Mouse (Mus musculus) G1E (cell line): ENCODE measurements around the gene Noxo1. TPM values are rescaled to one million over a fixed set of nuclear protein-coding genes. Genes with fewer than 3 reads are reported as not detected.

Experiments
- ATAC-seq: 2 replicates; pipeline ENCODE4 v1.8.0; 2016; ENCODE audit warnings: mild to moderate bottlenecking; ENCODE audit not compliant: insufficient number of reproducible peaks, poor library complexity, low FRiP score, severe bottlenecking; ENCODE audit errors: extremely low read depth
- DNase-seq: peaks from one replicate; pipeline ENCODE4 v3.0.0; 2012; ENCODE audit warnings: low spot score
- H3K27me3 ChIP-seq: 2 replicates; pipeline ENCODE4 v1.6.1; 2012; ENCODE audit warnings: mild to moderate bottlenecking, low read length, inconsistent platforms; ENCODE audit not compliant: insufficient read depth
- H3K36me3 ChIP-seq: replicated peaks from 2 replicates; pipeline ENCODE3; 2012; ENCODE audit warnings: mild to moderate bottlenecking, inconsistent platforms
- H3K4me1 ChIP-seq: 2 replicates; pipeline ENCODE4 v1.6.1; 2012; ENCODE audit warnings: low read depth, low read length, inconsistent platforms, mixed read lengths; ENCODE audit not compliant: insufficient read depth
- H3K4me3 ChIP-seq: 2 replicates; pipeline ENCODE4 v1.5.1; 2012; ENCODE audit warnings: low read depth, mild to moderate bottlenecking, inconsistent platforms, low read length, moderate library complexity, mixed read lengths
- H3K9me3 ChIP-seq: replicated peaks from 2 replicates; pipeline ENCODE4 v1.6.1; 2012; ENCODE audit warnings: inconsistent platforms
- CTCF ChIP-seq: IDR thresholded peaks from 2 replicates; pipeline ENCODE4 v1.5.1; 2012; ENCODE audit warnings: low read depth, low read length, inconsistent platforms, mixed read lengths
- GATA1 ChIP-seq: IDR thresholded peaks from 2 replicates; pipeline ENCODE4 v1.6.1; 2012; ENCODE audit warnings: borderline replicate concordance, low read length, inconsistent platforms, mixed read lengths
- GATA2 ChIP-seq: IDR thresholded peaks from 2 replicates; pipeline ENCODE4 v1.6.1; 2012; ENCODE audit warnings: low read depth, low read length, inconsistent platforms, borderline replicate concordance
- POLR2AphosphoS5 ChIP-seq: IDR thresholded peaks from 2 replicates; pipeline ENCODE4 v1.6.1; 2012; ENCODE audit warnings: low read depth, low read length, inconsistent platforms; ENCODE audit not compliant: insufficient replicate concordance
- TAL1 ChIP-seq: conservative IDR thresholded peaks from 2 replicates; pipeline ENCODE4 v1.6.1; 2012; ENCODE audit warnings: low read depth, low read length, inconsistent platforms, mixed read lengths
- polyA plus RNA-seq: library from polyadenylated mRNA; stranded (reverse); fragments of >175 nt; gene quantifications from 2 replicates; pipeline ENCODE4 v1.2.3, GENCODE M21; 2012
- total RNA-seq, 2 experiments: library from RNA; stranded (forward) in 1 of 2; stranded (reverse) in 1 of 2; fragments of 200-1000 nt in 1 of 2; fragments of >200 nt in 1 of 2; fragmentation: Nextera tagmentation in 1 of 2; gene quantifications; 2 replicates each; pipeline ENCODE4 v1.2.3; 2014 to 2017

Noxo1 gene
- total and polyA plus RNA-seq, 3 experiments: 0.87 to 1.0 TPM; not detected in 1

- Histone ChIP-seq H3K9me3 (no peaks in the 10 kb centered on the region), H3K36me3 (peaks cover 35% of the 10 kb centered on the region), H3K27me3 (peaks cover 3% of the 10 kb centered on the region; the same call in 1 of the 2 replicates), H3K4me1 (peaks cover 41% of the 10 kb centered on the region), H3K4me3 (peak overlapping the region; percentile 74)
- ATAC-seq (no peak), DNase-seq (no peak)
- TF ChIP-seq POLR2AphosphoS5: peak; percentile 95
- TF ChIP-seq CTCF: no peak
- no peak for TF ChIP-seq TAL1
- TF ChIP-seq GATA1: no peak
- no peak for TF ChIP-seq GATA2
Measured at GRCm38 (mm10) chr17:24722220-24722924, 26.3 kb downstream of the Noxo1 start.

- DNase-seq (no peak), ATAC-seq (no peak)
- Histone ChIP-seq H3K4me1 (peaks cover 36% of the 10 kb centered on the region), H3K9me3 (no peaks in the 10 kb centered on the region), H3K4me3 (peak overlapping the region; percentile 77), H3K27me3 (peaks cover 12% of the 10 kb centered on the region), H3K36me3 (peaks cover 26% of the 10 kb centered on the region)
- no peak for TF ChIP-seq CTCF
- TF ChIP-seq GATA2: no peak
- no peak for TF ChIP-seq TAL1
- TF ChIP-seq POLR2AphosphoS5: peak; percentile 88; the same call in 1 of the 2 replicates
- TF ChIP-seq GATA1: no peak
Measured at GRCm38 (mm10) chr17:24723122-24723880, 27.3 kb downstream of the Noxo1 start.

DNA sequence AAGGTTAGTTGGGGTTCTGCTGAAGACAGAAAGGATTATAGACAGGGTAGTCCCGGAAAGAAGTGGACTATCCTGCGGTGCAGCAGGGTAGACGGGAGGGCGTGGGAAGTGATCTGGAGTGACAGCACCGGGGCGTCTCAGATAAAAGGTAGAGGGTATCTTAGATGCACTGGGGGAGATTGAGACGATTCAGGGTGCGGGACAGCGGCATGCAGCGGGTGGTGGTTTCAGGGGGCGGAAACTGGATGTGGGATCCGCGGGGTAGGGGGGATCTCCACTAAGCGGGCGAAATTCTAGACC, 27.8 kb downstream of the Noxo1 start:
- peak overlapping the region; percentile 77 for H3K4me3 ChIP-seq
- peaks cover 21% of the 10 kb centered on the region for H3K36me3 ChIP-seq
- peaks cover 15% of the 10 kb centered on the region for H3K27me3 ChIP-seq
- H3K9me3 ChIP-seq: no peaks in the 10 kb centered on the region
- DNase-seq: peak; percentile 52
- peaks cover 31% of the 10 kb centered on the region for H3K4me1 ChIP-seq
- no peak for ATAC-seq
- no peak; the same call in 1 of the 2 replicates for TF ChIP-seq POLR2AphosphoS5
- TF ChIP-seq GATA2: no peak
- no peak for TF ChIP-seq GATA1
- TF ChIP-seq TAL1: no peak

- TF ChIP-seq GATA1 (no peak), CTCF (peak; percentile 97), GATA2 (no peak), POLR2AphosphoS5 (no peak; the same call in 1 of the 2 replicates), TAL1 (no peak)
- peaks cover 21% of the 10 kb centered on the region for H3K36me3 ChIP-seq
- H3K4me3 ChIP-seq: peak within 1 kb of the TSS; percentile 77
- DNase-seq (peak; percentile 69), ATAC-seq (peak; percentile 48)
- H3K27me3 ChIP-seq: peaks cover 15% of the 10 kb centered on the region
- H3K9me3 ChIP-seq: no peaks in the 10 kb centered on the region
- peaks cover 30% of the 10 kb centered on the region for H3K4me1 ChIP-seq
Measured at GRCm38 (mm10) chr17:24724184-24724583, 28.1 kb downstream of the Noxo1 start, which contains the start of gene Ndufb10. TSS of gene Ndufb10 (minus strand) at chr17:24724478.

- H3K36me3 ChIP-seq: peaks cover 17% of the 10 kb centered on the region
- ATAC-seq (no peak), DNase-seq (no peak)
- H3K9me3 ChIP-seq: no peaks in the 10 kb centered on the region
- H3K4me1 ChIP-seq: peaks cover 33% of the 10 kb centered on the region
- TF ChIP-seq GATA2: no peak
- TF ChIP-seq GATA1: no peak
- TF ChIP-seq TAL1: no peak
- no peak; the same call in 1 of the 2 replicates for TF ChIP-seq CTCF
- no peak for TF ChIP-seq POLR2AphosphoS5
- H3K27me3 ChIP-seq: peaks cover 17% of the 10 kb centered on the region
- H3K4me3 ChIP-seq: no peak overlapping the region
Measured at GRCm38 (mm10) chr17:24725637-24726390, 29.8 kb downstream of the Noxo1 start.
